ENCODE assay signal across 27 mouse cellular contexts in the genomic region with DNA sequence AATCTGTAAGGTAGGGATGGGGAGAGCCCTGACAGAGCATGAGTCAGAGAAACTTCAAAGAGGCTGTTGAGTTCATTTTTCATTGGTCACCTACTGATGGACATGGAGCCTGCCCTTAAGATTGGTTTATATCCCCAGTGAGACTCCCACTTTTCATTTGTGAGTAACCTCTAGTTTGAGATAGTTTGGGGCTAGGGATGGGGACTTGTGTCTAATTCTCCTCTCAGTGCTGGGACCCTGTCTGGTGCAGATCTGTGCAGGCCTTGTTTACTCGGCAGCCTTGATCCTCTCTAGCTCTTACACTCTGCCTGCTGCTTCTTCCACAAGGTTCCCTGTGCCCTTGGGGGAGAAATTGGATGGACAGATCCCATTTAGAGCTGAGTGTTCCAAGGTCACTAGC.
"Had no signal": no experiment of that assay in that cellular context is flagged by ENCODE, and none has a peak within 500 bp of the region (broad histone marks: within the 10 kb centered on the region; RNA-seq: fewer than 3 reads in every experiment).

No protein-coding gene starts in this region.

- H3K36me3 ChIP-seq: limb, embryonic 10.5 days; limb, embryonic 12.5 days; limb, embryonic 13.5 days; limb, embryonic 15.5 days; liver, embryonic 12.5 days; liver, embryonic 13.5 days; liver, embryonic 15.5 days; lung, embryonic 15.5 days; midbrain, embryonic 10.5 days; midbrain, embryonic 12.5 days; midbrain, embryonic 13.5 days; midbrain, embryonic 15.5 days; neural tube, embryonic 12.5 days had no signal

- H3K9me3 ChIP-seq: limb, embryonic 10.5 days; limb, embryonic 15.5 days; liver, embryonic 12.5 days; liver, embryonic 13.5 days; liver, embryonic 15.5 days; midbrain, embryonic 15.5 days; neural tube, embryonic 12.5 days had no signal

- ATAC-seq: liver, embryonic 12.5 days; liver, postnatal 0 days; lung, postnatal 0 days; midbrain, embryonic 13.5 days; midbrain, embryonic 15.5 days; midbrain, embryonic 16.5 days had no signal

- H3K27me3 ChIP-seq: limb, embryonic 12.5 days; limb, embryonic 13.5 days; limb, embryonic 15.5 days; liver, embryonic 12.5 days; liver, embryonic 13.5 days; liver, embryonic 15.5 days; midbrain, embryonic 12.5 days; midbrain, embryonic 13.5 days; midbrain, embryonic 15.5 days; neural tube, embryonic 12.5 days had no signal

- DNase-seq: left cerebral cortex, postnatal 4 days; liver; liver, embryonic 13.5 days; liver, postnatal 0 days; lung, adult 18-20 months; lung, adult 2 months; lung, embryonic 14.5 days; lung, postnatal 10 days; lung, postnatal 14 days; lung, postnatal 36 days; lung, postnatal 4 days; midbrain, embryonic 14.5 days had no signal

- H3K4me1 ChIP-seq: limb, embryonic 10.5 days; limb, embryonic 12.5 days; limb, embryonic 13.5 days; limb, embryonic 15.5 days; liver, embryonic 13.5 days; midbrain, embryonic 15.5 days had no signal

- H3K4me3 ChIP-seq: limb, embryonic 10.5 days; limb, embryonic 12.5 days; limb, embryonic 13.5 days; limb, embryonic 15.5 days; liver, embryonic 12.5 days; liver, embryonic 13.5 days; liver, embryonic 15.5 days; lung, embryonic 15.5 days; midbrain, embryonic 10.5 days; midbrain, embryonic 12.5 days; midbrain, embryonic 13.5 days; midbrain, embryonic 15.5 days; myocyte; neural tube, embryonic 12.5 days had no signal
